22 mouse cellular contexts compared by ENCODE assay signal in genomic region chr19:29598981-29599380, GRCm38 (mm10). TPM values are rescaled to one million over a fixed set of nuclear protein-coding genes. Genes with fewer than 3 reads are reported as not detected.
DNase-seq lines count a peak whose midpoint lies in the region; ATAC-seq and TF ChIP-seq lines count a peak whose summit lies in the region.
"Had no signal": no experiment of that assay in that cellular context is flagged by ENCODE, and none has a peak within 500 bp of the region (broad histone marks: within the 10 kb centered on the region; RNA-seq: fewer than 3 reads in every experiment).

No protein-coding gene starts in this region.

- H3K4me1 ChIP-seq in intestine, embryonic 16.5 days (ENCODE audit: control insufficient read depth, insufficient read depth, low read length): no peaks in the 10 kb centered on the region
- H3K4me1 ChIP-seq in intestine, embryonic 15.5 days (replicated peaks): no peaks in the 10 kb centered on the region
- H3K4me1 ChIP-seq in MEL (ENCODE audit: control insufficient read depth in 1 of 2, insufficient read depth in 2 of 2, low read length in 2 of 2): no peaks in the 10 kb centered on the region; a peak in 1 of 4 replicates
- H3K4me1 ChIP-seq in intestine, postnatal 0 days (replicated peaks; ENCODE audit: control insufficient read depth, insufficient read depth, low read length): no peaks in the 10 kb centered on the region
- H3K4me1 ChIP-seq: embryonic facial prominence, embryonic 10.5 days; embryonic facial prominence, embryonic 12.5 days; forebrain, embryonic 13.5 days; forebrain, embryonic 15.5 days had no signal

- no peak overlapping the region for H3K4me3 ChIP-seq in intestine, embryonic 16.5 days (ENCODE audit: low read length)
- H3K4me3 ChIP-seq in intestine, embryonic 15.5 days (replicated peaks): no peak overlapping the region
- H3K4me3 ChIP-seq in MEL (ENCODE audit: control insufficient read depth in 1 of 2, insufficient read depth in 1 of 2, low read depth in 2 of 2, low read length in 2 of 2): no peak overlapping the region
- no peak overlapping the region for H3K4me3 ChIP-seq in intestine, postnatal 0 days (ENCODE audit: low read depth, low read length)
- H3K4me3 ChIP-seq: embryonic facial prominence, embryonic 10.5 days; embryonic facial prominence, embryonic 12.5 days; forebrain, embryonic 13.5 days; forebrain, embryonic 15.5 days had no signal

- H3K9me3 ChIP-seq in intestine, embryonic 16.5 days (ENCODE audit: control insufficient read depth, low read length): no peaks in the 10 kb centered on the region
- H3K9me3 ChIP-seq in intestine, embryonic 15.5 days: no peaks in the 10 kb centered on the region
- H3K9me3 ChIP-seq in MEL (replicated peaks; ENCODE audit: insufficient read depth, low read length): no peaks in the 10 kb centered on the region
- no peaks in the 10 kb centered on the region for H3K9me3 ChIP-seq in intestine, postnatal 0 days (ENCODE audit: control insufficient read depth)
- H3K9me3 ChIP-seq: embryonic facial prominence, embryonic 10.5 days; embryonic facial prominence, embryonic 12.5 days; forebrain, embryonic 13.5 days; forebrain, embryonic 15.5 days had no signal

- no peak overlapping the region for H3K4me2 ChIP-seq in intestine, embryonic 16.5 days (ENCODE audit: low read depth, low read length)
- H3K4me2 ChIP-seq in intestine, embryonic 15.5 days (replicated peaks): no peak overlapping the region
- H3K4me2 ChIP-seq in intestine, postnatal 0 days (replicated peaks; ENCODE audit: low read depth): no peak overlapping the region
- H3K4me2 ChIP-seq: embryonic facial prominence, embryonic 12.5 days; forebrain, embryonic 13.5 days; forebrain, embryonic 15.5 days had no signal

- H3K79me2 ChIP-seq in MEL (ENCODE audit: control insufficient read depth, insufficient read depth, low read length, poor library complexity): no peaks in the 10 kb centered on the region

- TF ChIP-seq CTCF in MEL (IDR thresholded peaks at IDR 0.05 in 2 of 3, conservative IDR thresholded peaks at IDR 0.05 in 1 of 3; ENCODE audit: control insufficient read depth in 1 of 3, insufficient read depth in 1 of 3, low read depth in 2 of 3, low read length in 3 of 3, poor library complexity in 1 of 3, severe bottlenecking in 1 of 3): no peak
- TF ChIP-seq CTCF in intestine, postnatal 0 days (IDR thresholded peaks at IDR 0.05; ENCODE audit: low read depth): no peak

- no peak overlapping the region for H3K9ac ChIP-seq in intestine, embryonic 16.5 days (ENCODE audit: low read depth, low read length)
- H3K9ac ChIP-seq in intestine, embryonic 15.5 days: no peak overlapping the region
- H3K9ac ChIP-seq in MEL (ENCODE audit: control insufficient read depth, low read depth, low read length, poor library complexity, severe bottlenecking): no peak overlapping the region
- no peak overlapping the region for H3K9ac ChIP-seq in intestine, postnatal 0 days (ENCODE audit: low read depth, low read length)
- H3K9ac ChIP-seq: embryonic facial prominence, embryonic 12.5 days; forebrain, embryonic 13.5 days; forebrain, embryonic 15.5 days had no signal

- no peak for TF ChIP-seq EP300 in MEL (IDR thresholded peaks at IDR 0.05; ENCODE audit: low read depth in 1 of 2, low read length in 2 of 2)

- no peak for TF ChIP-seq RAD21 in MEL (IDR thresholded peaks at IDR 0.05; ENCODE audit: low read depth, low read length)

- DNase-seq in kidney, adult 9 months: peak; percentile 23
- no peak for DNase-seq in kidney, adult 8-10 months
- no peak for DNase-seq in MEL (ENCODE audit: low read depth, low spot score)
- no peak for DNase-seq in right cerebral cortex, adult 18-20 months
- no peak for DNase-seq in layer of hippocampus, postnatal 25 days (ENCODE audit: extremely low spot score in 1 of 2, low spot score in 1 of 2)
- DNase-seq: adrenal gland, adult 8-10 months; adrenal gland, postnatal 14 days; adrenal gland, postnatal 36 days; cerebellum, adult 11-12 months; cerebellum, adult 2 months; cerebellum, adult 9-10 months; cerebellum, postnatal 10 days; cerebellum, postnatal 25 days had no signal

- TF ChIP-seq POLR2A in MEL (IDR thresholded peaks at IDR 0.05; ENCODE audit: control insufficient read depth in 1 of 2, insufficient read depth in 1 of 2, low read depth in 1 of 2, low read length in 2 of 2, poor library complexity in 1 of 2): no peak

- H3K27ac ChIP-seq in intestine, embryonic 16.5 days (ENCODE audit: low read length): no peak overlapping the region
- no peak overlapping the region for H3K27ac ChIP-seq in intestine, embryonic 15.5 days
- H3K27ac ChIP-seq in MEL (ENCODE audit: control insufficient read depth, low read depth, low read length): no peak overlapping the region
- no peak overlapping the region for H3K27ac ChIP-seq in intestine, postnatal 0 days (ENCODE audit: low read depth, low read length)
- H3K27ac ChIP-seq: embryonic facial prominence, embryonic 10.5 days; embryonic facial prominence, embryonic 12.5 days; forebrain, embryonic 13.5 days; forebrain, embryonic 15.5 days had no signal

- ATAC-seq in intestine, embryonic 16.5 days: 0 out of 2 replicates have a peak, but pooled peaks have one; percentile 33
- ATAC-seq in intestine, embryonic 15.5 days: no peak
- peak; percentile 61 for ATAC-seq in intestine, postnatal 0 days
- ATAC-seq: activated CD4-positive, CD25-positive, alpha-beta regulatory T cell, adult 4 months; forebrain, embryonic 13.5 days; forebrain, embryonic 15.5 days; Patski had no signal

- H3K27me3 ChIP-seq in intestine, embryonic 16.5 days (replicated peaks; ENCODE audit: control insufficient read depth, insufficient read depth, low read length): no peaks in the 10 kb centered on the region
- no peaks in the 10 kb centered on the region for H3K27me3 ChIP-seq in intestine, embryonic 15.5 days (replicated peaks)
- H3K27me3 ChIP-seq in MEL (ENCODE audit: control insufficient read depth in 1 of 2, insufficient read depth in 2 of 2, low read length in 2 of 2): no peaks in the 10 kb centered on the region
- no peaks in the 10 kb centered on the region for H3K27me3 ChIP-seq in intestine, postnatal 0 days (replicated peaks; ENCODE audit: control insufficient read depth, insufficient read depth, low read length)
- H3K27me3 ChIP-seq: embryonic facial prominence, embryonic 12.5 days; forebrain, embryonic 13.5 days; forebrain, embryonic 15.5 days; Patski had no signal

- WGBS in intestine, embryonic 16.5 days: 84% methylated on average over 5 of the region's 5 CpGs
- 81% methylated on average over 5 of the region's 5 CpGs for WGBS in intestine, embryonic 15.5 days
- 75% methylated on average over 5 of the region's 5 CpGs for WGBS in intestine, postnatal 0 days

- H3K36me3 ChIP-seq in intestine, embryonic 16.5 days (ENCODE audit: control insufficient read depth, insufficient read depth, low read length): peaks cover 17% of the 10 kb centered on the region
- H3K36me3 ChIP-seq in intestine, embryonic 15.5 days: peaks cover 30% of the 10 kb centered on the region
- peaks cover 4 to 45% of the 10 kb centered on the region in 2 experiments; a peak in 3 of 4 replicates for H3K36me3 ChIP-seq in MEL (ENCODE audit: control insufficient read depth in 1 of 2, insufficient read depth in 2 of 2, low read length in 2 of 2)
- H3K36me3 ChIP-seq in intestine, postnatal 0 days (ENCODE audit: control insufficient read depth, insufficient read depth): peaks cover 73% of the 10 kb centered on the region

TF ChIP-seq in MEL, 35 proteins besides CTCF, POLR2A, EP300 and RAD21:
- TF ChIP-seq ZMIZ1 (IDR thresholded peaks at IDR 0.05; ENCODE audit: low read depth, low read length) (0 out of 2 replicates have a peak, but pooled peaks have one; percentile 7), ZNF384 (IDR thresholded peaks at IDR 0.05; ENCODE audit: low read depth, low read length) (no peak)

RNA-seq across cellular contexts. Expression of gene Ermp1, which starts 49.2 kb away (rescaled TPM):
- polyA plus RNA-seq in intestine, embryonic 16.5 days (2015; fragmentation: Nextera tagmentation; extraction: Ambion mirVana): 7.5 and 8.7 TPM in 2 replicates
- 9.6 and 10.8 TPM in 2 replicates for polyA plus RNA-seq in intestine, embryonic 15.5 days (2015; fragmentation: Nextera tagmentation; extraction: Ambion mirVana)
- total RNA-seq in MEL (2012; rRNA removed): 62.3 and 68.4 TPM in 2 replicates
- polyA plus RNA-seq in MEL (2012; ENCODE audit: insufficient read depth in 1 of 2, insufficient read length in 2 of 2, low read depth in 1 of 2, low replicate concordance in 2 of 2, missing spikeins in 1 of 2): 100 to 1,000 TPM in 1 of 2 experiments, 10 to 100 TPM in 1; 82.0 to 167 TPM
- 7.8 and 8.3 TPM in 2 replicates for polyA plus RNA-seq in intestine, postnatal 0 days (2015; fragmentation: Nextera tagmentation; extraction: Ambion mirVana)
- total RNA-seq in layer of hippocampus, postnatal 25 days (2021): 10 to 100 TPM; 56.1 to 59.3 TPM
